Mouse (Mus musculus): ENCODE results near the gene Sptb. TPM values are rescaled to one million over a fixed set of nuclear protein-coding genes. Genes with fewer than 3 reads are reported as not detected.

The Sptb gene
- polyA plus RNA-seq, 2 experiments, result 39.7 to 59.4 TPM

DNA sequence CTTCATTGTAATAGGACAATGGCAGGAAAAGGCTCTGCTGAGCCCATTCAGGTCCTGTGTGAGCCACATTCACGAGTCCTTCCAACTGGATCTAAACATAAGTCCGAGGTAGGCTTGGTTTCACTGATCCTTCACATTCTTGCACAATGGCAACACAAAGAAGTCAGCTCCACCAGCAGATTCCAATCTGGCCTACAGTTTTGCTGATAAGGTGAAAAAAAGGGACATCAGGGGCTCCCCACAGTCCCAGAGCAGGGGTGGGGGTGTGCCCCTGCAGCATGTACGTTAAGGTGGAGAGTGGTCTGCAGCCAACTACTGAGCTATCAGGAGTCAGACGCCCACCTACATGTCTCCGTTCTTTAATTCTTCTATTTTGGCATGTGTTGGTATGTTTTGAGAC lies 35.0 kb downstream of the Sptb start:
- Histone ChIP-seq H3K9ac (replicated peaks) (peak overlapping the region; percentile 64), H3K9me3 (ENCODE audit: control insufficient read depth, low read length) (no peaks in the 10 kb centered on the region), H3K4me2 (ENCODE audit: low read depth) (peak overlapping the region; percentile 80), H3K4me3 (ENCODE audit: insufficient read depth in 1 of 2, low read depth in 2 of 2, low read length in 2 of 2) (peak overlapping the region in 1 of 2 experiments; percentile 3; a peak in 2 of 4 replicates), H3K36me3 (replicated peaks; ENCODE audit: control insufficient read depth, insufficient read depth, low read depth) (peaks cover 39% of the 10 kb centered on the region), H3K27ac (peak overlapping the region; percentile 96), H3K27me3 (ENCODE audit: control insufficient read depth, insufficient read depth, low read length) (no peaks in the 10 kb centered on the region), H3K4me1 (replicated peaks; ENCODE audit: control insufficient read depth in 2 of 2, insufficient read depth in 2 of 2, low read length in 1 of 2) (peaks cover 87 to 88% of the 10 kb centered on the region in 2 experiments)
- ATAC-seq (ENCODE audit: insufficient read depth), result no peak
- TF ChIP-seq EP300 (IDR thresholded peaks at IDR 0.05; ENCODE audit: low read depth) (no peak), CTCF (IDR thresholded peaks at IDR 0.05; ENCODE audit: low read depth) (no peak)
- no peak for DNase-seq (ENCODE audit: low read depth in 3 of 3, low spot score in 3 of 3)
- WGBS (ENCODE audit: insufficient replicate concordance), result 25% methylated on average over 5 of the region's 5 CpGs

DNA sequence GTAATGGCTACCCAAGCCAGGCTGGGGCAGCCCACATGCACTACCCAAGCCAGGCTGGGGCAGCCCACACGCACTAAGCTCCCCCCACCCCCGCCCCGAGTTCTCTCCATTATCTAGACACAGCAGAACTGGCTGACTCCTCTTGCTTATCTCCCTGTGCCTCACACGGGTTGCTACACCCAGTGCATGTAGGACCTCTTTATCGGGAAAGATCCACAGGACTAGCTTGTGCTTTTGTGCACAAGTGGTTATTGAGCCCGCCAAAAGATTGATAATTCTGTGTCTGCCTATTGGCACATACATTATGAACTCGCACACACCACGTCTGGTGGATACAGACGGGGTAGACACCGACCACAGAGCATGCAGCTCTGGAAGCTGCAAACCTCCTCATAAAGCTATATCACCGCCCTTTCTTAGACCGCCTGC lies 36.5 kb downstream of the Sptb start:
- DNase-seq (ENCODE audit: low read depth in 3 of 3, low spot score in 3 of 3) (peak; percentile 96 to 97 (median 97)), ATAC-seq (ENCODE audit: insufficient read depth) (peak; percentile 86)
- peak overlapping the region; percentile 96 for H3K27ac ChIP-seq
- H3K4me1 ChIP-seq (replicated peaks; ENCODE audit: control insufficient read depth in 2 of 2, insufficient read depth in 2 of 2, low read length in 1 of 2), result peaks cover 87% of the 10 kb centered on the region in 2 experiments
- WGBS (ENCODE audit: insufficient replicate concordance), result 14% methylated on average over 12 of the region's 12 CpGs
- peak overlapping the region; percentile 80 for H3K9ac ChIP-seq (replicated peaks)
- H3K9me3 ChIP-seq (ENCODE audit: control insufficient read depth, low read length), result no peaks in the 10 kb centered on the region
- peak; percentile 99 for TF ChIP-seq EP300 (IDR thresholded peaks at IDR 0.05; ENCODE audit: low read depth)
- no peak for TF ChIP-seq CTCF (IDR thresholded peaks at IDR 0.05; ENCODE audit: low read depth)
- H3K36me3 ChIP-seq (replicated peaks; ENCODE audit: control insufficient read depth, insufficient read depth, low read depth), result peaks cover 29% of the 10 kb centered on the region
- peak overlapping the region in 1 of 2 experiments; percentile 29; a peak in 2 of 4 replicates for H3K4me3 ChIP-seq (ENCODE audit: insufficient read depth in 1 of 2, low read depth in 2 of 2, low read length in 2 of 2)
- H3K27me3 ChIP-seq (ENCODE audit: control insufficient read depth, insufficient read depth, low read length), result no peaks in the 10 kb centered on the region
- H3K4me2 ChIP-seq (ENCODE audit: low read depth), result peak overlapping the region; percentile 80

GRCm38 (mm10) chr12:76672008-76672407 lies 38.3 kb downstream of the Sptb start:
- Histone ChIP-seq H3K4me2 (ENCODE audit: low read depth) (peak overlapping the region; percentile 80), H3K9ac (replicated peaks) (peak overlapping the region; percentile 80), H3K4me1 (replicated peaks; ENCODE audit: control insufficient read depth in 2 of 2, insufficient read depth in 2 of 2, low read length in 1 of 2) (peaks cover 81 to 87% of the 10 kb centered on the region in 2 experiments), H3K9me3 (ENCODE audit: control insufficient read depth, low read length) (no peaks in the 10 kb centered on the region), H3K4me3 (ENCODE audit: insufficient read depth in 1 of 2, low read depth in 2 of 2, low read length in 2 of 2) (no peak overlapping the region), H3K27me3 (ENCODE audit: control insufficient read depth, insufficient read depth, low read length) (no peaks in the 10 kb centered on the region), H3K27ac (peak overlapping the region; percentile 86), H3K36me3 (replicated peaks; ENCODE audit: control insufficient read depth, insufficient read depth, low read depth) (peaks cover 25% of the 10 kb centered on the region)
- ATAC-seq (ENCODE audit: insufficient read depth) (no peak), DNase-seq (ENCODE audit: low read depth in 3 of 3, low spot score in 3 of 3) (no peak)
- TF ChIP-seq CTCF (IDR thresholded peaks at IDR 0.05; ENCODE audit: low read depth) (no peak), EP300 (IDR thresholded peaks at IDR 0.05; ENCODE audit: low read depth) (no peak)
- WGBS (ENCODE audit: insufficient replicate concordance), result 52% methylated on average over 8 of the region's 8 CpGs

- DNase-seq (ENCODE audit: low read depth in 3 of 3, low spot score in 3 of 3) (peak; percentile 96 to 97 (median 96)), ATAC-seq (ENCODE audit: insufficient read depth) (peak; percentile 80)
- Histone ChIP-seq H3K4me3 (ENCODE audit: insufficient read depth in 1 of 2, low read depth in 2 of 2, low read length in 2 of 2) (peak overlapping the region; percentile 26 to 41), H3K9ac (replicated peaks) (peak overlapping the region; percentile 80), H3K4me2 (ENCODE audit: low read depth) (peak overlapping the region; percentile 80), H3K27me3 (ENCODE audit: control insufficient read depth, insufficient read depth, low read length) (no peaks in the 10 kb centered on the region), H3K36me3 (replicated peaks; ENCODE audit: control insufficient read depth, insufficient read depth, low read depth) (peaks cover 29% of the 10 kb centered on the region), H3K27ac (peak overlapping the region; percentile 86), H3K9me3 (ENCODE audit: control insufficient read depth, low read length) (no peaks in the 10 kb centered on the region), H3K4me1 (replicated peaks; ENCODE audit: control insufficient read depth in 2 of 2, insufficient read depth in 2 of 2, low read length in 1 of 2) (peaks cover 76% of the 10 kb centered on the region in 2 experiments)
- 15% methylated on average over 13 of the region's 13 CpGs for WGBS (ENCODE audit: insufficient replicate concordance)
- no peak for TF ChIP-seq CTCF (IDR thresholded peaks at IDR 0.05; ENCODE audit: low read depth)
- TF ChIP-seq EP300 (IDR thresholded peaks at IDR 0.05; ENCODE audit: low read depth), result peak; percentile 99
Observed at GRCm38 (mm10) chr12:76670533-76671086, 39.7 kb downstream of the Sptb start.

DNA sequence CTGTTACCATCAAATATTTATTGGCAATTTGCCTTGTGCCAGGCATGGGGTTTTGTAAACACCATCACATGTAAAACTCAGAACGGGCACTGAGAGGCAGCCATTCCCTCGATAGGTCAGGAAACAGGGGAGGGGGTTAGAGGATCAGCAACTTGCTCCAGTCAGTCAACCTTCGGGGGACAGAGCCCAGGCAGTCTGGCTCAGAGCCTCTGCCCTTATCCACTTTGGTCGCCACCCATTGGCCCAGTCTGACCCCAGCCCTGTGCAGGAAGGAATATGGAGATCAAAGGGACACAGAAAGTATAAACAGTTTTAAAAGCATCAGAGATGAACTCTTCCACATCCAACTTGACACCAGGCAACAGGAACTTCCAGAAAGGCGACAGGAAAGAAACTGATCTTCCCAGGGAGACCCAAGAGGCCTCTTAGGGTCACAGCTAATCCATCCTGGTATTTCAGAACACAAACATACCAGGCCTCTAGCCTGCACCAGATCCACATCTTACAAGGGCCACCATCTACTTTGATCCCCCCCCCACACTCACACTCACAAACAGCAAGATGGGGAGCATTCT lies 40.3 kb downstream of the Sptb start:
- Histone ChIP-seq H3K4me1 (replicated peaks; ENCODE audit: control insufficient read depth in 2 of 2, insufficient read depth in 2 of 2, low read length in 1 of 2) (peaks cover 71 to 75% of the 10 kb centered on the region in 2 experiments), H3K36me3 (replicated peaks; ENCODE audit: control insufficient read depth, insufficient read depth, low read depth) (peaks cover 23% of the 10 kb centered on the region), H3K27me3 (ENCODE audit: control insufficient read depth, insufficient read depth, low read length) (no peaks in the 10 kb centered on the region), H3K4me3 (ENCODE audit: insufficient read depth in 1 of 2, low read depth in 2 of 2, low read length in 2 of 2) (peak overlapping the region; percentile 26 to 41), H3K4me2 (ENCODE audit: low read depth) (peak overlapping the region; percentile 80), H3K9me3 (ENCODE audit: control insufficient read depth, low read length) (no peaks in the 10 kb centered on the region), H3K27ac (peak overlapping the region; percentile 86), H3K9ac (replicated peaks) (peak overlapping the region; percentile 74)
- ATAC-seq (ENCODE audit: insufficient read depth) (no peak), DNase-seq (ENCODE audit: low read depth in 3 of 3, low spot score in 3 of 3) (no peak)
- 13% methylated on average over 5 of the region's 5 CpGs for WGBS (ENCODE audit: insufficient replicate concordance)
- TF ChIP-seq EP300 (IDR thresholded peaks at IDR 0.05; ENCODE audit: low read depth) (no peak), CTCF (IDR thresholded peaks at IDR 0.05; ENCODE audit: low read depth) (no peak)

Measured in liver, embryonic 14.5 days (tissue).